Mouse (Mus musculus): ENCODE measurements around the gene Sars.

Gene Sars

DNA sequence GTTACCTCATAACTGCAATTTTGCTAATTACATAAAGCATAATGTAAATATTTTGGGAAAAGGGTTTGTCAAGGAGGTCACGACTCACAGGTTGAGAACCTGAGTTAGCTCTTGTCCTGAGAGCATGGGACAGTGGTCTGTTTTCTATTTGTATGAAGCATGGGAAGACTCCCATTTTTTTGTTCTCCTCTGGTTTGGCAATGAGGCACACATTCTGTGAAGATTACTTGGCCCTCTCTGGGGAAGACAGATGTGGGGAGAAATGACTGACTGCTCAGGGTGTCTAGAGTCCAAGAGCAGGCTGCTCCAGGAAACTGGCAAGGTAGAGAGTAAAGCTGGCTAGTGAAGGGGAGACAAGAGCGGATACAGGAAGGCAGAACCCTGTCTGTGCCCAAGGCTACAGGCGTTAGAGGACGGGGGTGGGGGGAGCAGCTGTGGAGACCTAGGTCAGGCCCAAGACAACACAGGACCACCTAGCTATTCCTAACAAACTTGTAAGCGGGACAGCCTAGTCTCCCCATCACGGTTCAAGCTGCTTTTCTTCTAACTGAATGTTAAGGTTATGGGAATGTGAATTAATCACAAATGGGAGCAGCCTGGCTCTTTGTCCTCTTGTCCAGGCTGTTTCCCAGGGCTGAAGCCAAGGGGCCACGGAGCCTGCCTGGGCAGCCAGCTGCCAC lies 19.9 kb downstream of the Sars start:
- no peak for DNase-seq (ENCODE audit: low spot score)

DNA sequence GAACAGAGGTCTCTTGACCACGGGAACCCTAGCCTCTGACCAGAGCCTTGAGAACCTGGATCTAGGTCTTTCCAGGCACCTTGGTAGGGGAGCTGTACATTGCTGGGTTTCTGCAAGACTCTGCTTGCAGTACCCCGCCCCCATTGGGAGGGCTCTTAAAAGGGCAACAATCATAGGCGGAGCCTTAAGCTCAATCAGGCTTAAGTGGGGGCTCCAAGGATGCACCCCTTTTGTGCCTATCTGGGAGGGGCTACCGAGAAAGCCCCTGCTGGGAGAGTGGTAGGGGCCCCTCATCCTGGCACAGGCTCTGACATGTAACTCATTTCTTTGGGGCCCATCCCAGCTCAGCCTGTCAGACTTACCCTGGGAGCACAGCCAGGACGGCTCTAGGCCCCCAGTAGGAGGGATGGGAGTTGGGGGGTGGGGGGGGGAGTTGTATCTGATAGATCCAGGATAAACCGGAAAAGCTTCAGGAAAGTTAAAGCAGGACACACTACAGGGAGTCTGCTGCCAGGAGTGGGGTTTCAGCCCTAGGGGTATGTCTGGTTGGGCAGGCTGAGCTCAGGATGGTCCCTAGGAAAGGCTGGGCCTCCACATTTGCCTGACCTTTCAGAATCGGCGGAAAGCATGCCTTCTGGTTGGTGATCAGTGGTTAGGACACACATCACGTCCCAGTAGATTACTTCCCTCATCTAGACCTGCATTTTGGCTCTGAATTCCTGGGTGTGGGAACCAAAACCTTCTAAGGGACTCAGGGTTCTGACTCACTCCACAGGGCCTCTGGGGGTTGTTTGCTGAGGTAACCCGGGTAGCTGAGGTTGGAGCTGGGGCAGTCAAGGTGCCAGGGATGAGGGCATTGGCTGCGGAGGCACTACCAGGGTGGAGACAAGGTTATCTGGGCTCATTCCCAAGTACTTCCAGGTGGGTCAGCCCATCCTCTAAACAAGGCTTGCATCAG lies 20.9 kb downstream of the Sars start:
- peak; percentile 55 for DNase-seq (ENCODE audit: low spot score)

DNA sequence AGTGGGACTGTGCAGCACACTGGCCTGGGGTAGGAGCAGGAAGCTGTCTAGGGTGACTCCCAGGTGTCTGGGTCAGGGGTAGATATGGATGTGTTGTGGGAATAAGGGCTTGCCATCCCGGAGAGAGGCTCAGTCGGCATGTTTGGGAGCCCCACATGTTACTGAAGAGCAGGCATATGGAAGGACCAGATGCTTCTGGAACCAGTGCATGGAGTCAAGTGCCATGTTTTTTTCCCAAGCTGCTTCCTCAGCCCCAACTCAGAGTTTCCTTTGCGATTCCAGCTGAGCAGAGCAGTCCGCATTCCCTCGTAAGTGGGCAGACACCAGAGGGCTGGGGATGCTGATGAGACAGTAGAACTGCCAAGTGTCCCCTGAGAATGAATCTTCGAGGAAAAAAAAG lies 22.0 kb downstream of the Sars start:
- peak; percentile 20 for DNase-seq (ENCODE audit: low spot score)

DNA sequence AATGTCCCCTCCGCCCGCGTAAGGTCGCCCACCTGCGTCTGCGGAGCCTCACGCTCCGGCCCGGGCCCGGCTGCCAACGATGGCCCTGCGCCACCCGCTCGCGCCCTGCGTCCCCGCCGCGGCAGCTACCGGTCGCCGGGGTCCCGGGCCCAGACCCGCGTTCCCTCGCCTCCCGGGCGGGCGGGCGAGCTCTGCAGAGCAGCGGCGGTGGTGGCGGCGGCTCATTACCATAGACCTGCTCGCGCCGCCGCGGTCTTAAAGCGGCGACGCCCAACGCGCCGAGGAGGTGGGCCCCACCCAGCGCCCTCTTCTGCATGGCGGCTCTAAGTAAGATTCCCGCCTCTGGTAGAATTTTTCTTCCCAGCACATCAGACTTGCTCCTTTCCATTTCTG lies 29.2 kb downstream of the Sars start:
- DNase-seq (ENCODE audit: low spot score), result peak; percentile 82

DNA sequence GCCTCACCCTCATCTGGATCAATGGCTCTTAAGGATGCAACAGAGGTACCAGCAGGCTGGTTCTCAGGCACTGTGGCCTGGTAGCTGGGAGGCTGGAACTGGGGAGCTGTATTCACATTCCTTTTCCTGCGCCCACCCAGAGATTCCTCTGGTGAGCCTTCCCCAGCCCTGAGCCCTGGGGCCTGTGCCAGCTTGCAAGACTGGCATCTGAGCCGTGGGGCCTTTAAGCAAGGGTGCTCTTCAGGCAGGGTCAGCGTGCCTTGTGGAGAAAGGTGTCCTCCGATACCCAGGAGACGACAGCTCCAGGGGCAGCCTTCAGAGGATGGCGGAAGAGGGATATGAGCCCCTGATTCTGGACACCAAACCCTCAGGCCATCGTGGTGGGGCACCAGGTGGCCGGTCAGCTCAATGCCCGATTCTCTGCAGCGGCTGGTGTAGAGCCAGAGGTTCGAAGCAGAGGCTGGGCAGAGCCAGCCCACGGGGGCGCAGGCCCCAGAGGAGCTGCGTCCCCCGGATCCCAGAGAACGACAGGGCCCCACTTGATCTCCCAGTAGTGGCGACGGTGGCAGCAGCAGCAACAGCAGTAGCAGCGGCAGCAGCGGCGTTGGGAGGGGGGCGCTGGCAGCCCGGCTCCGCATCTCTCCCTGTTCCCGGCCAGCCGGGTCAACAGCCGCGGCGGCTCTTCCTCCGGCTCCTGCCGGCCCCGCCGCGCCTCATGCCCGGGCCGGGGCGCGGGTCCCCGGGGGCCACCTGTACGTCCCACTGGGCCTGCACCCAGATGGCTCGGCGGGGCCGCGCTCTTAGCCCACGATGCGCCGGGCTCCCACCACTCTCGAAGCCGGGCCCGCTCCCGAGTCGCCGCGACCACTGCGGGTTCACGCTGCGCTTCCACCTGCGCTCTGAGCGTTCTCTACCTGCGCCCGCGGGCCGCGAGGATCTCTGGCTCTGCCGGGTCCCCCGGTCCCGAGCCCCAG lies 29.9 kb downstream of the Sars start, which contains the start of gene Celsr2:
TSS of gene Celsr2 (minus strand) at position 696 of the 974 bp plus-strand sequence.
- DNase-seq (ENCODE audit: low spot score), result peak; percentile 41

DNA sequence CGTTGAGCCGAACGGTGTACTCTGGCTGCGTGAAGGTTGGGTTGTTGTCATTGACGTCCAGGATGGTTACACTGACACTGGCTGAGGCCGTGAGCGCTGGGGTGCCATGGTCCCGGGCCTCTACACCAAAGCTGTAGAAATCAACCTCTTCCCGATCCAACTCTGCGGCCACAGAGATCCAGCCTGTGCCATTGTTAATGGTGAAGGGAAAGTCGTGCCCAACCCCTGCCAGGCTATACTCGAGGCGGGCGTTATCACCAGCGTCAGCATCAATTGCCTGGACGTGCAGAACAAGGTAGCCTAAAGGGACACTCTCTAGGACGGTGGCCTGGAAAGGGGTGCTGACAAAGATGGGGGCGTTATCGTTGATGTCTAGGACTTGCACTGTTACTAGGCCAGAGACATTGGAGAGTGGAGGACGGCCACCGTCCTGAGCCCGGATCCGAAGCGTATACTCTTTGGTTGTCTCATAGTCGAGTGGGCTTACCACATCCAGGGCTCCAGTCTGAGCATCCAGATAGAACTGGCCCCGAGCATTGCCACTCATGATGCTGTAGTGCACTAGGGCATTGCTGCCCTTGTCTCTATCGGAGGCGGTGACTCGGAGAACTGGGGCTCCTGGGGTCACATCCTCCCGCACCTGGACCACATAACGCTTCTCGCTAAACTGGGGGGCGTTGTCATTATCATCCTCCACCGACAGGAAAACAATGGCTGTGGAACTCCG lies 31.2 kb downstream of the Sars start:
- no peak for DNase-seq (ENCODE audit: low spot score)

DNA sequence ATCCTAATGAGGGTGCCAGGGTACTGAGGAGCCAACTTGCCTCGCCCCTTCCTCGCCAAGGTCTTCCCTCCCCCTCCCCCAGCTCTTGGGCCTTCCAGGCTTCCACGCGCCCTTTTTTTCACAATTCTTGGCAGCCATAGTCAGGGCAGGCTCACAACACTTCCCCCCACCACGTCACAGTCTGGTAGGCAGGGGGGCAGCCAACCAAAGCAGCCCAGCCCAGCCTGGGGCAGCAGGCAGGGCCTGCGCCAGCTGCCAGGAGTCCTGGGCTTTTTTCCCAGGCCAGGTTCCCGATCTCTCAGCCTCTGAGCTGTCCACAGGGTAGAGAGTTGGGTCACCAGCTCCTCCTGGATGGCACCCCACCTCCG lies 33.3 kb downstream of the Sars start:
- DNase-seq (ENCODE audit: low spot score), result peak; percentile 84

DNA sequence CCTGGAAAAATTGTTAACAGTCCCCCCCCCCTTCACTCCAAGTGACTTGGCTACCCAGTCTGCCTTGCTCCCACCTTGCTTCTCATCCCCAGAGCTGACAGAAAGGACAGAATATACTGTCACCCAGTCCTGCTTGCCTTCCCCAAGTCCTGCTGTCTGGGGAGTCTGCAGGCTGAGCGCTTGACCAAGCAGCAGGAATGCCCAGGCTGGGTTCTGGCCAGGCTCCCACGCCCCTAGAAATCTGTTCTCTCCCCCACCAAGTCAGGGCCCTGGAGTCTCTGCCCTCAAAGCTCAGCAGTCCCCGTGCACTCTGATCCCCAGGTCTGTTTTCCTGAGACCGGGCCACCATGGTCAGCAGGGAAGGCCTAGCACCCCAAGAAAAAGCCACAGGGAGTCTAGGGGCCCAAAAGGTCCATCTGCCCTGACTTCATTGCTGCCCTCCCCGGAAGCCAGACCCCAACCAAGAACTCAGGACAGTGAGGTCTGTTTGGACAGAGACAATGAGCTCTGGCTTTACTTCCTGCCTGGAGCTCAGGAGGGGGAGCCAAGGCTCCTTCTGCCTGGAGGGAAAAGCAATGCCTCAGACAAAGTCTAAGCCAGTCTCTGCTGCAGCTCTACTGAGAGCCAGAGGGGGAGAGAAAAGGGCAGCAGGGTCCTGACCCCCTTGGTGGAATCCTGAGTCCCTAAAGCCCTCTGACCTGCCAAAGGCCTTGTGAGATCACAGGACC lies 33.8 kb downstream of the Sars start:
- peak; percentile 43 for DNase-seq (ENCODE audit: low spot score)

DNA sequence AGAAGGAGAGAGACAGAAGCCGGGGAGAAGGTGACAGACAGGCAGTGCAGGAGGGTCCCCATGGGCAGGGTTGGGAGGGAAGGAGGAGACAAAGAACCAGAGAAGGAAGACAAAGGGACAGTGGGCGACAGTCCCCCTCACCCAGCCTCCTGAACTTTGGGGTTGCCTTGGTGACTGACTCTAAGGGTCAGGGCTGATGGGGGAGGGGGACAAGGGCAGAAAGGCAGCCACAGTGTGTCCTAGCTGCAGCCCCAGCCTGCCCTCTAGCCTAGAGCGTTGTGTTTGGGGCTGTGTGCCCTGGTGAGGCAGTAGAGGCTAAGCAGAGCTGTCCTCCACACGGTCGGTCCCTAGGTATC lies 34.7 kb downstream of the Sars start:
- no peak for DNase-seq (ENCODE audit: low spot score)

DNA sequence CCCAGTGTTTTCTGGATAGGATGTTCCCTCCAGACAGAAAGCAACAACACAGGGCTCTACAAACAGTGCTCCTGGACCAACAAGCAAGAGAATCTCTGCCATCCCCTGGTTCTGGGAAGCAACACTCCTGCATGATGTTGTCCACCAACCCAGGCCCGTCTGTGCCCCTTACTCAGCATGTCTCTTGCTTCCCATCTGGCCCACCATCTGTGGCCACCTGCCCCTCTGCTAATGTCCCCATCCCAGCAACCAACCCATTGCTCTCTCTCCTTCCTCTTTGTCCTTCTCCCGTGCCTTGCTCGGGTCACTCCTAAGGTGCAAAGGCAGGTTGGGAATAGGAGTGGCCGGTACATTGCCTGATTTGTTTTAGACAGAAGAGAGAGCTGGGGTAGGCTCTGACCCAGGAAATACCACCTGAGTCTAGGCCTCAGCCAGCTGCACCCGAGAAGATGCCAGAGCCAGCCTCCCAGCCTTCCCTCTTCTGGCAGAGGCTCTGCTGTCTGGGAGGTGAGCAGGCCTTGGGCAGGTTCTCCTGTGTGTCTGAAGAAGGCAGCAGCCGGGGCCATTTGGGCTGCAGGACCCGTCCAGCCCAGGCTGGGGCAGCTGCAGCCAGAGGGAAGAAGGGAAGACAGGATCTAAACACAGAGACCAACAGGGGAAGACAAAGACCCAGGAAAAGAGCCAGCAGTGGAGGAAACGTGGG lies 35.2 kb downstream of the Sars start:
- no peak for DNase-seq (ENCODE audit: low spot score)

DNA sequence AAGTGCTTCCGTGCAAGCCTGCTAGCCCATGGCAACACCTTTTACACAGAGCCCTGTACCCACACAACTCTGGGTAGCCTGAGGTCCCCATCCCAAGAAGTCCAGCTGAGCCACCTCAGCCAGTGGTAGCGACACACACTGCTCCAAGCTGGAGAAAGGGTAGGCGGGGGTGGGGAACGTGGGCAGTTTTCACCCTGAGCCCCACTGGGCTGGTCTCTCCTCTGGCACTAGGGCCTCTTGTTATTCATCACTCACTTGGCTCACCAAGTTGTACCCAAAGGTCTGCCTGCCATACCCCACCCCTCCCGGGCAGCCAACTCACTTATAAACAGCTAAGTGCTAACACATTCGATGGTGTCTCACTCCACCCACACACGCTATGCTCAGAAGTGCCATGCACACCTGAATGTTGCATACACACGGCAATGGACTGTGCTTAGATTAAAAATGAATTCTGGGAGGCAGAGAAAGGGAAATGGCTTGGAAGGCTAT lies 36.4 kb downstream of the Sars start:
- no peak for DNase-seq (ENCODE audit: low spot score)

DNA sequence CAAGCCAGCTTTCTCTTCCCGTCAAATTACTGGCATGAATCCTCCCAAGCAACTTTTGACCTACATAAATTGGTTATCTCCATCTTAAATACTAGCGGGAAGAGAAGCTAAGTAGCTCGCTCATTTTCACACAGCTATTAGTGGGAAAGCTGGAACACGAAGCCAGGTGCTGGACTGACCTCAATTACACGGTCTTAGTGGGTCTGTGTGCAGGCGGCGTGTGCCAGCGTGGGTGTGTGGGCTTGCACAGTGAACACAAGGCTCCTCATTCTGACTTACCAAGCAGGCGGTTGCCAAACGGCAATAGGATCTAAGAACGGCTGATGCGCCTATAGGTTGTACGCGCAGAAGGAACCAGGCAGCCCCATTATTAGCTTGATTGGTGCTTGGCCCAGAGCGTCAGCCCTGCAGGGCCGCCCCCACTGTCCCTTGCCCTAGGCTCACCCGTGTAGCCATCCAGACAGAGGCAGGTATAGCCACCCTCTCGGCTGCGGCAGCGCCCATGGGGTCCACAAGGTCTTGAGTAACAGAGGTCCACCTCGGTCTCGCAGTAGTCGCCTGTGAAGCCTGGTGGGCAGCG lies 38.6 kb downstream of the Sars start:
- DNase-seq (ENCODE audit: low spot score), result peak; percentile 37

DNA sequence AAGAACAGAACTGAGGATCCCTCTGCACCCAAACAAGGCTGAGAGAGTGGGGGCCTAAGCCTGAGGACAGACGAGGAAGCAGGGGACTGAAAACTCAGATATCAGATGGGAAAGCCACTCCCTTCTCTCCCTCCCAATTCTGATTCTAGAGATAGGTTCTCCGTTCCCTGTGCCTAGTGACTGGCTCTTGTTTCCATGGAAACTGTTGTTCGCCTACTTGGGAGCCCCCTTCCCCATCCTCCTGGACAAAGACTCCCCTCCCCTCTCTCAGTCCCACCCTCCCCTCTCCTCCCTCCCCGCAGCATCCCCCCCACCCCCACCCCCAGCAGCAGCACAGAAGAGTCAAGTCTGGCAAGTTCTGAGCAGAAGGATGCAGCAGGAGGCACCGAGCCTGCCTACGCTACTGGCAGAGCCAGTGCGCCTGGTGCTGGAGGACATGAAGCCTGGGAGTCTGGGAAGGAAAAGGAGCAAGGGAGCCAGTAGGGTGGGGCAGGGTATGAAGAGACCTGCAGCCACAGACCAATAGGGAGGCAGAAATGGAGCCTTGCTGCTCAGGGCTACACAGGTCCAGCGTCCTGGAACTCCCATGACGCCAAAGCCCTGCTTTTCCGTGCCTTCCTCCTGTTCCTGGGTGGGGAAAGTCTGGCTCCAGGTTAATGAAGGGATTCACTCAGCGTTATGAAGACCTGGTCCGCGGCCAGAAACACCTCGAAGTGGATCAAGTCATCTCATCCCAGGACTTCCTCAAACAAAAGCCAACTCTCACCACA lies 39.3 kb downstream of the Sars start:
- peak; percentile 64 for DNase-seq (ENCODE audit: low spot score)

DNA sequence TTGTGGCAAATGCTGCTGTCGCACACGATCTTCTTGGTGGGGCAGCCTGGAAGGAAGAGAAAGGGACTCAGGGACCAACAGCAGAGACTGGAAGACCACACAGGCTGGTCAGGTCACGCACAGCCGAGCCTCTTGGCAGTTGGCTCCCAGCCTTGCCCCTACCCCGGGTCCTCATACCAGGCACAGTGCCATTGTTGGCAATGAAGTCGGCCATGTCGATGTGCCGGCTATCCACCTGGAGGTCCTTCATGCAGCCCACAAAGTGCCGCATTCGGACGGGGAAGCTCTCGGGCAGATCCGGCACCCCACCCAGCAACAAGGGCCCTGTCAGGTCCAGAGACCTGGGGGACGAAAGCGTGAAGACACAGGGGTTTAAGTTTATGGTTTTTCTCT lies 42.5 kb downstream of the Sars start:
- no peak for DNase-seq (ENCODE audit: low spot score)

DNA sequence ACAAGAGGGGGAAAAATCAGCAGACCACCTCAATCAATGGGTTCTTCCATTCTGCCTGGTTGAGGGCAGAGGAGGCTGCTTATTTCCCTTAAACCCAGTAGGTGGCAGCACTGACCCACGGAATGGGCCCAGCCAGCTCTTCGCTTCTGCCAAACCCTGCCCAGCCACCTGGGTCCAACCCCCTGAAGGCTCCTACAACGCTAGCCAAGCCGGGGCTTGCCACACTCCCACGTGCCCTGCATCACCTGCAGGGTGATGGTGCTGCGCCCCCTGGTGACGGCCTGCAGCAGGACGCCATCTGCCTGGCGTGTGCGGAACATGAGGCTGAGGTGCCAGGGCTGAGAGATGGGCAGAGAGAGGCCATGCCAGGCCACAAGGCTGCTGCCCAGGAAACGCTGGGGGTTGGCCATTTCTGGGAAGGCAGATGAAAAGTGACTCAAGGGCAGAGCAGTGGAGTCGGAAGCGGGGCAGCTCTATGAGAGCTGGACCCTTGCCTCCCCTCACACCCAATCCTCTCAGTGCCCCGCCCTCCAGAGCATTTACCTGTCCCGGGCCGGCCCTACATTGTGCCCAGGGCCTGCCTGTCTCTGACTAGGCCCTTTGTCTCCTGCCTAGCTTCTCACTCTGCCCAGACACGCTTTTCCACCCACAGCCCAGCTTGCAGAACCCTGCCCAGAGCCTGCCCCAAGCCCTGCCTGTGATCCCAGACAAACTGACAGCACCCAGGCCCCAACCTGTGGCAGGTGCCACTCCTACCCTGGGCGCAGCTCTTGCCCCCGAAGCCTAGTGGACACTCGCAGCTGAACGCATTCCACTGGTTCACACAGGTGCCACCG lies 43.1 kb downstream of the Sars start:
- DNase-seq (ENCODE audit: low spot score), result peak; percentile 95

DNA sequence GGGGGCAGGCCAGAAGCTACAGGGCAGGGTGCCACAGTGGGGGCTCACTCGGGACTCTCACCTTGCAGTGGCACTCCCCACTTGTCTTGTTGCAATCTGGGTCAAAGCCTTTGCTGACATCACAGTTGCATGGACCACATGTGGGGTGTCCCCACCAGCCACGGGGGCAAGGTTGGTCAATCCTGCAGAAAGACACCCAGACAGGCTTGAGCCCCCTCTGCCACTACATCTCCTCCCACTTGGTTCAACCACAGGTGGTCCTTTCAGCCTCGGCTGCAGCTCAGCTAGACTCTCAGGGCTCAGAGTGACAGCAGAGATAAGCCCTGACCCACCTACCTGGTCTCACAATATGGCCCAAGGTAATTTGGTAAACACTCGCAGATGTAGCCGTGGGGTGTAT lies 44.6 kb downstream of the Sars start:
- DNase-seq (ENCODE audit: low spot score), result no peak

DNA sequence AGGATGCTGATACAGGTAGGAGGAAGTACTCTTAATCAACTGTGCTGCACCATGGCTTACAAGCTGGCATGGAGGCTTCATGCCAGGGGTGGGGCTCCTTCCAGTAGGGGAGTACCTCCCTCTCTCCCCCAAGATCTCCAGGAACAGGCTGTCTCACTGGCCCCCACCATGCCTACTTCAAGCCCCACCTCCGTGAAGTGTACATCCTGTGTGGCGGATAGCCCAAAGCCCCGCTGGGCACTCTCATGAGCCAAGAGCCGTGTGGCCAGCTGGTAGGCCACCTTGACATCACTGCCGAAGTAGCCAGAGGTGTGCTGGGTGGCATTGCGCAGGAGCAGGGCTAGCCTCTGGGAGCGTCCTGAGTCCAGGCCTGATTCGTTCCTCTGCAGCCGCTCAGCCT lies 46.7 kb downstream of the Sars start:
- no peak for DNase-seq (ENCODE audit: low spot score)

DNA sequence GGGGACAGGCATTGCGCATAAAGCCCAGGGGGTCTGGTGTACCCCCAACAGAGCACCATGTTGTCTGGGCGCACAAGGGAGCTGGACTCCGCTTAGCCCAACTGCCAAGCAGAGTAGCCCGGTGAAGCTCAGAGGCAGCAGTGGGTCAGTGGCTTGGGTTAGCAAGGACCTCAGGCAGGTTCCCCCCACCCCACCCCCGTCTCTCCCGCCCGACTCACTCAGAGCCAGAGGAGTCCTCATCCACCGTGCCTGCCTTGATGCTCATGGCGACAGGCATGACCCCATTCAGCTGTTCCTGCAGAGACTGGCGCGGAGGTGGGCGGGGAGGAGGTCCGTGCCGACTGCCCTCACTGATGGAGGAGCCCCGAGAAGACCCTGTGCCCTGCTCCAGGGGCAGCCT lies 52.2 kb downstream of the Sars start:
- DNase-seq (ENCODE audit: low spot score), result no peak

All from MN1 (cell line).